Mouse (Mus musculus) layer of hippocampus, adult 11-12 months (tissue): ENCODE data around the gene Slc35e3.

Source experiments
- DNase-seq: peaks from one replicate; pipeline ENCODE4 v3.0.0; 2022; ENCODE audit warnings: low spot score

The Slc35e3 gene

DNA sequence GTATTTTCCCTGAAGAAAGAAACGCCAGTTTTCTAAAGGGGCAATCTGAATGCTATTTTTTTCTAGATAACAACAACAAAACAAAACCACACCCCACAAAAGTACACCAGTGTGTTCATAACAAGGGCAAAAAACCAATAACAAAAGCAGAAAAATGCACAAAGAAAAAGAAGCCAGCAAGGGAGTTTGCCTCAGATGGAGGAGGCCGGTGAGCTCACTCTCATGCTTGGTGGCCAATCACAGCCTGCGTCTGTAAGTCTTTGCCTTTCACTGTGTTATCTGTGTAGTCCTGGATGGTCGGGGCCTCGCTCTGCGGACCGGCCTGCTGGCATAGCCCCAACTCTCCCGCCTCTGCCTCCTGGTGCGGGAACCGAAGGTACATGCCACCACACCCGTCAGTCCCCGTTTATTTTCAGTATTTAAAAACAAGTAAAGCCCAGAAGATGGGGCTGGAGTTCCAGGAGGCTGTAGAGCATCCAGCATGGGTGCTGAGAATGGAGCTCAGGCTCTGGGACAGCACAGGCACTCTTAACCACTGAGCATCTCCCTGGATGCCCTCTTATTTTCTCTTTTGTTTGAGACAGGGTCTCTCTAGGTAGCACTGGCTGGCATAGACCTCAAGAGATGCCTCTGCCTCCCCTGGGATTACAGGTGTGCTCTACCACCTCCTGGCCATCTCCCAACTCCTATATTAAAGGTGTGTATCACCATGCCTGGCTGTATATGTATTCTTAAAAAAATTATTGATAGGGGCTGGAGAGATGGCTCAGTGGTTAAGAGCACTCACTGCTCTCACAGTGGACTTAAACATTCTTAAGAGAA lies 30.3 kb upstream of the Slc35e3 start:
- no peak for DNase-seq

DNA sequence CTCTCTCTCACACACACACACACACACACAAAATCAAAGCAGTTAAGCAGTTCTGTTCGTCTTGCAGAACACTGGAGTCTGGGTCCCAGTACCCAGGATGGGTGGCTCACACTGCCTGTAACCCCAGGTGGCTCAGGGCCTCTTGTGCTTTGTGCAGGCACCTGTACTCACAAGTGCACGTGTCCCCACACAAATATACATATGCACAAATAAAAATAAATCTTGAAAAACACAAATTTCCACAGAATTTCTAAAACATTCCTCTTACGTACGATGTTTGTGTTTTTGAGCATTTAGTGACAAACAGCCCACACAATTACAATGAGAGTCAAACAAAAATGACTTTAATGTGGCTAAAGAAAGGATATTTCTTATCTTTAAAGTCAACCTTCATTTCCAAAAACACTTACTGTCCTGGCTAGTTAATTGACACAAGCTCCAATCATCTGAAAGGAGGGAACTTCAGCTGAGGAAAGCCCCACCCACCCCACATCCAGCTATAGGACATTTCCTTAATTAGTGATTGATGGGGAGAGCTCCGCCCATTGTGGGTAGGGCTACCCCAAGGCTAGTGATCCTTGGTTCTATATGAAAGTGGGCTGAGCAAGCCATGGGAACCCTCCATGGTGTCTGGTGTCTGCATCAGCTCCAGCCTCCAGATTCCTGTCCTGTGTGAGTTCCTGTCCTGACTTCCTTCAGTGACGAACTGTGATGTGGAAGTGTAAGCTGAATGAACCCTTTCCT lies 29.4 kb upstream of the Slc35e3 start:
- no peak for DNase-seq

GRCm38 (mm10) chr10:117774817-117775120 lies 28.6 kb upstream of the Slc35e3 start:
- no peak for DNase-seq

DNA sequence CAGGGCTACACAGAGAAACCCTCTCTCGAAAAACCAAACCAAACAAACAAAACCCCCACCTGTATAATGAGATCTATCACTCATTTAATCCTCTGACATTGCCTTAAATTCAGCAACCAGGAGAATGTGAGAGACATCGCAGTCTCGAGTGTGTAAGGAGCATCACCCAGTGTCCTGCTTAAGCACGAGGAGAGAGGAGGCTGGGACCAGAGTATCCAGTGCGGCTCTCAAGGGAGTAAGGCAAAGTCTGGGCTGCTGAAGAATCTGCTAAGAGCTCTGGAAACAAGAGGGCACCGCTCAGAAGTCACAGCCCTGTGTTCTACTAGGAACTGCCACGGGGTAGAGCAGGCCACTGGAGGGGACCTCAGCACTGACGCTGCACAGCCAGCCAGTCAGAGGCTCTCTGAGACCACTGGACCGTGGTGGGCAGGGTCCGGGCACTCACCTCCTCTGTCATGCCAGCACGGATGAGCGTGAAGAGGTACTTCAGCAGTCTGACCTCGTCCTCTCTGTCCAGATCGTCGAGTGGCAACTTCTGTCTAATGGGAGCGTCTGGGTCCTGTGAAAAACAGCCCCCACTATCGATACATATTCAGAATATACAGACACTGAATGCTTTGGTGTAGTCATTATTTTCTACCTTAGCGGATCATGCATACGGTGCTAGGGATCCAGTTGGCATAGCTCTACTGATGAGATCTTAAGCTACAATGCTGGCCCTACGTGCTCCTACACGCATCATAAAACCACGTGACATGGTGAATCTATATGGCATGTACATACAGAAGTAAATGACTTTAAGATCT lies 28.0 kb upstream of the Slc35e3 start:
- DNase-seq: no peak

- no peak for DNase-seq
Observed at GRCm38 (mm10) chr10:117773106-117773720, 27.0 kb upstream of the Slc35e3 start.

GRCm38 (mm10) chr10:117772364-117773105 lies 26.4 kb upstream of the Slc35e3 start:
- no peak for DNase-seq

- no peak for DNase-seq
Observed at GRCm38 (mm10) chr10:117771131-117771510, 25.0 kb upstream of the Slc35e3 start.

DNA sequence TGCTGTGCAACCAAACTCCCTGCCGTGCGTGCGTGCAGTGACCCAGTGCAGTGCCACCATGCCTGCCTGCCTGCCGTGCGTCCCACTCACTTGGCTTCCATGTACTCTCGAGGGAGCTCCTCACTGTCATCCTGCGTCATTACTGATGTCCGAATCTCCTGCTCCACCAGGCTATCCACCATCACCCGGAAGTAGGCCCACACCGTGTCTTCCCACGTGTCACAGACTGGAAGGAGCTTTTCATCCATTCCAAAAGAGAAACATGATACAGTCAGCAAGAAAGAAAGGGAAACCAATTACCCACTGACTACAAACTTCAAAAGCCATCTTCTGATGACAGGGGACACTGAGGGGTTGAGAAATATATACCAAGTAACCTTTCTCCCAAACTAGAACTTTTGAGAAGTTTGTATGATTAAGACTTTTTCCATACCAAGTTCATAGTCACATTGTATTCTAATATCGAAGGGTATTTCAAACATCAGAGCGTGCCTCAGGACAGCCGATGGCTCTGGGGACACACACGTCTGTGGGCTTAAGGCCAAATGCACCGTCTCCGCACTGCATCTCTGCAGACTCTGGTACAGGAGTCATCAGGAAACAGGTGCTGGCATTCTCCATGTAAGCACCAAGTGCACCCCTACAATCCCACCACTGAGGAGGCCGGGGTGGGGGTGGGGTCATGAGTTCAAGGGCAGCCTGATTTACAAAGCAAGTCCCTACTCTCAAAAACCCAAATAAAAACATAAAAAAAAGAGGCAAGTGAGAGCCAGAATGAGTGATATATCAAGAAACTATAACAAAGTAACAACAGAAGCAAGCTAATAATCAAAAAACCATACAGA lies 24.3 kb upstream of the Slc35e3 start:
- DNase-seq: no peak

GRCm38 (mm10) chr10:117769541-117770285 lies 23.5 kb upstream of the Slc35e3 start:
- DNase-seq: no peak

DNA sequence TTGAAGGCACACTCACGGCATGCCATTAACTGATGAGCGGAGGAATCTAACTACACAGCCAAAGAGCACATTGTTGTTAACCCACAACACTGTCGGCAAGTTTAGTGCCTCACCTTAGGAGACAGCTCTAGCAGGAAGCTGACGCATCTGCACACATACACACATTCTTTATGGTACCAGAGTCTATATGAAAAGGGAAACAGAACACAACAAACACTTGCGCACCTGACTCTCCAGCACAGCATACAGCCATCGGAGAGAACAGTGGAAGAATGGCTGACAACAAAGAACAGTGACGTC lies 21.9 kb upstream of the Slc35e3 start:
- no peak for DNase-seq

GRCm38 (mm10) chr10:117767286-117768140 lies 21.3 kb upstream of the Slc35e3 start:
- DNase-seq: no peak

DNA sequence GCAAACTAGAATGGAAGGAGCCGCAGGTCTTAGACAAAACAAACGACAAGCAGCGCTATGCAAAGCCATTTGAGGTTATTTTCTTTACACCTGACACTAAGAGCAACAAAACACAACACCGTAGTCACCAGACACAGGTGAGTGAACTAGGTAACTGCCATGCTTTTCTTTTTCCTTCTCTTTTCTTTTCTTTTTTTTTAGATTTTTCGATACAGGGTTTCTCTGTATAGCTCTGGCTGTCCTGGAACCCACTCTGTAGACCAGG lies 20.7 kb upstream of the Slc35e3 start:
- DNase-seq: no peak

DNA sequence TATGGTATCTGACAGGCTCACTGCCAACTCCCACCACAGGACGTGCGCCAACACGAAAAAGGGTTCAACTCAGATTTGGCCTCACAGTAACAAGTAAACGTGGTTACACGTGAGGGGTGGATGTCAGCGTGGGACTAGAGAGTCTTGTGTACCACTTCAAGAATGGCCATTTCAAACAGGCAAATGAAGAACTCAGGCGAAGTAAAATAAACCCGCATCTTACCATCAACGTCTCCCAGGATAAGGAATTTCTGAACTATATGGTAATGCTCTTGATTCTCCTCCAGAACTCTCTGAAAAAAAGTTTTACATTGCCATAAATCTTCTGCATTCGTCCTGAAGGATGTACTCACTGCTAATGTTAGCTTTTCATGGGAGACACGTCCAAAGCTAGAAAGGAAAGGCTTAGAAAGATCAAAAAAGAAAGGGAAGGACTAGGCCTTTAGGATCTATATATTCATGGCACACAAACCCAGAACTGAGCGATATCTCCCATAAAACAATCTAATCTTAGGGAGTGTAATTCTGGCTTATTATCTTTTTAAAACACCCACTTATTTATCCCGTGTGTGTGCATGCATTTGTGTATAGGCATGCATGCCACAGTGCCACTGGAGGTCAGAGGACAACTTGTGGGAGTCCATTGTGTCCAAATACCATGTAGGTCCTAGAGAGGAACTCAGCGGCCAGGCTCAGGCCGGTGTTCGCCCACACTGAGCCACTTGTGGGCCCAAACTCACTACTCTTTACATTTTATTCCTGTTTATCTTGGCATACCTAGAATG lies 20.1 kb upstream of the Slc35e3 start:
- DNase-seq: no peak

GRCm38 (mm10) chr10:117765116-117765894 lies 19.1 kb upstream of the Slc35e3 start:
- no peak for DNase-seq

GRCm38 (mm10) chr10:117764598-117764997 lies 18.4 kb upstream of the Slc35e3 start:
- no peak for DNase-seq

- no peak for DNase-seq
Observed at GRCm38 (mm10) chr10:117763588-117764190, 17.5 kb upstream of the Slc35e3 start.

- DNase-seq: no peak
Observed at GRCm38 (mm10) chr10:117762966-117763365, 16.8 kb upstream of the Slc35e3 start.
